Mouse (Mus musculus) T-helper 17 cell (primary cell): Measurements from ENCODE around the gene Crybb2.

Source experiments
- in situ Hi-C, 2 experiments: fragments of 300-600 bp; cut with MboI, MseI; formaldehyde crosslinking; loops; 1 replicate in 1 of 2; 2 replicates in 1 of 2; pipeline ENCODE4 v1.15.1; 2025; ENCODE audit warnings: high pct_unique_total_duplicates in 2 of 2

Gene Crybb2

GRCm38 (mm10) chr5:113091162-113091561 is 21.2 kb upstream of the Crybb2 start:
- in situ Hi-C loops = no loop called here

- in situ Hi-C loops = no loop called here
These were observed 20.8 kb upstream of the Crybb2 start for GRCm38 (mm10) chr5:113090750-113091149.

- in situ Hi-C loops = no loop called here
These were observed 20.3 kb upstream of the Crybb2 start for GRCm38 (mm10) chr5:113090077-113090690.

DNA sequence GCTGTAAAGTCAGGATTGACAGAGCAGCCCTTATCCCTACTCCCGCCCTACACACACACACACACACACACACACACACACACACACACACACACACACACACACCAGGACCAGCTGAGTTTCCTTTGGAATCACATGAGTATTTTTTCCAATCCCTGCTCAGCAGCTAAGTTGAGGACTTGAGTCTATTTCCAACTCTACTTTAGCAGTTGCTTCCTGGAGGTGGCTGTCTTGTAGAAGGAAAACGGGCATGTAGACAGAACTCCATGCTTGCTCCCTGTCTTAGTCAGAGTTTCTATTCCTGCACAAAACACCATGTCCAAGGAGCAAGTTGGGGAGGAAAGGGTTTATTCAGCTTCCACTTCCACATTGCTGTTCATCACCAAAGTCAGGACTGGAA is 17.5 kb upstream of the Crybb2 start:
- in situ Hi-C loops = no loop called here

GRCm38 (mm10) chr5:113086990-113087389 is 17.1 kb upstream of the Crybb2 start:
- in situ Hi-C loops = no loop called here

DNA sequence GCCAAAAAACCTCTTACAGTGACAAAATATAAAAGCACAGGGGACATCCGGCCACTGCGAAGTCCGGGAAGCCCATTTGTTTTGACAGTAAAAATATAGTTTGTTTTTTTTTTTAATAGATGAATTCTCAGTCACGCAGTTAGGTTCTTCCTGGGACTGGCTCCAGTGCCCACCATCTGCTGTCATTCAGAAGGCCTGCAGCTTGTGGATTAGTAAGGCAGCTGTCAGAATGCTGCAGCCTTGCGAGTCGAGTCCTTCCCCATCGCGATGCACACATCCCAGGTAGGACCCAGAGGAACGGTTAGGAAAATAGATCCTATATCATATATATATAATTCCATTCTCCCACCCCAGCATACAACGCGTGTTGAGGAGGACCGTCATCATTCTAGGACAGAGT is 16.5 kb upstream of the Crybb2 start:
- in situ Hi-C loops = no loop called here

GRCm38 (mm10) chr5:113085931-113086330 is 16.0 kb upstream of the Crybb2 start:
- in situ Hi-C loops = no loop called here

DNA sequence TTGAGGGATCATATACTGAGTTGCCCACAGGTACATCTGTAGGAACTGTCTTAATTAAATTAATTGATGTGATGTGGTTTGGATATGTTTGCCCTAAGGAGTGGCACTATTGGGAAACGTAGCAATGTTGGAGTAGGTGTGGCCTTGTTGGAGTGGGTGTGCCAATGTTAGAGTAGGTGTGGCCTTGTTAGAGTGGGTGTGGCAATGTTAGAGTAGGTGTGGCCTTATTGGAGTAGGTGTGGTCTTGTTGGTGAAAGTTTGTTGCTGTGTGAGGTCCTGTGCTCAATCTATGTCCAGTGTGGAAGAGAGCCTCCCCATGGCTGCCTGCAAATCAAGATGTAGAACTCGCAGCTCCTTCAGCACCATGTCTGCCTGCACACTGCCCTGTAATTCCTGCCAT is 14.4 kb upstream of the Crybb2 start:
- in situ Hi-C loops = no loop called here

- in situ Hi-C loops = no loop called here
These were observed 12.6 kb upstream of the Crybb2 start for GRCm38 (mm10) chr5:113082356-113083168.

DNA sequence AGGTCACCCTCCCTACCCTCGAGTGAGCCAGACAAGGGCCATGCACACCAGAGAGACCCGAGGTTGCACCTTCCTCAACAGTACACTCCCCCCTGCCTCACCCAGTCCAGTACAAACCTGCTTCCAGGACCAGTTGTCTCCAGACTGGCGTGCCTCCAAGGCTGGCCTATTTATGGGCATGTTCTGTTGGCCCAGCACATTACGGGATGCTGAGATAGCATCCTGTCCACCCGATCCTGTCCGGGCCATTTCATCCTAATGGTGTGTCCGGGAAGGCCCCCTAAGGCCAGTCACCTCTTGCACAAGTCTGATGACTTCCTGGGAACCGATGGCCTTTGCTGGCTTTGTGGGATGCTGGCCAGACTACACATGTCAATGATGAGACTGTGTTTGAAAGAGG is 11.5 kb upstream of the Crybb2 start, which contains the start of gene Crybb3:
TSS of gene Crybb3 (minus strand) at position 146 of the 400 bp plus-strand sequence.
- in situ Hi-C loops = no loop called here

- in situ Hi-C loops = no loop called here
These were observed 11.1 kb upstream of the Crybb2 start for GRCm38 (mm10) chr5:113081020-113081419.

GRCm38 (mm10) chr5:113079783-113080182 is 9.9 kb upstream of the Crybb2 start:
- in situ Hi-C loops = no loop called here

GRCm38 (mm10) chr5:113078686-113079085 is 8.8 kb upstream of the Crybb2 start:
- in situ Hi-C loops = no loop called here

DNA sequence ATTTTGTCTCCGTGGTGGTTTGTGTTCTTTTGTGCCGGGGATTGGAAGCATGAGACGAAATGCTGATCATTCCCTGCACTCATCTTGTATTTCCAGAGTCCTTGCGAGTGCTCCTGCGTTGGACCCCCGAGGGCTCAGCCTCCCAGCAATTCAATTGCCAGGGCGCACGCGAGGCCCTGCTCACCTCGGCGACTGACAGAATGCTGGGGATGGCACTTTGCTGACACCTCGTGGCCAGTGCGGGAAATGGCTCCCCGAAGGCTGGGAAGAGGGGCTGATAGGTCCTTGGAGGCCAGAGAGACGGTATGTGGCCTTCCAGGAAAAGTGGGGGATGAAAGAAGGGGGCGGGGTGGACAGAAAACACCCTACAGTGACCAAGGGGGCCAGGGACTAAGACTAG is 15.6 kb downstream of the Crybb2 start:
- in situ Hi-C loops = loop anchor here in 1 of 2 experiments (5.0 kb wide), 1 partner anchor 182 kb away; no protein-coding TSS in a partner anchor

- in situ Hi-C loops = loop anchor here in 1 of 2 experiments (5.0 kb wide), 1 partner anchor 178 kb away; no protein-coding TSS in a partner anchor
These were observed 19.2 kb downstream of the Crybb2 start for GRCm38 (mm10) chr5:113050581-113051185.

- in situ Hi-C loops = loop anchor here in 1 of 2 experiments (5.0 kb wide), 1 partner anchor 178 kb away; no protein-coding TSS in a partner anchor
These were observed 20.0 kb downstream of the Crybb2 start for GRCm38 (mm10) chr5:113049876-113050275.

GRCm38 (mm10) chr5:113045511-113046273 is 24.2 kb downstream of the Crybb2 start:
- in situ Hi-C loops = no loop called here

DNA sequence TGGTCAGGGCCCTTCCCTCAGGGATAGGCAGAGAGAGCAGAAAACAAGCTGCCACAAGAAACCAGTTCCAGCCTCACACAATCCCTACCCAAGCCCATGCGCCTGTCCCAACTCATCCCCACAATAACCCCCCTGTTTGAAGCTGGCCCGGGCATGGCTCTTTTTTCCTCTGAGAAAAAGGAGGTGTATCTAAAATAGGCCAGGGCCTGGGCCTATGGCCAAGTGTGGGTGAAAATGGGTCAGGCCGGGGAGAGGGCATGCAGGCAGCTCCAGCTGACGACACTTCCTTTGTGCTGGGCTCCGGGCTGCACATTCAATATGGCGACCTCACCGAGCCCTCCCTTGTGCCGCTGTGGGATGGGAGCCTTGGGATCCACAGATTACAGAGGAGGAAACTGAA is 26.4 kb downstream of the Crybb2 start:
- in situ Hi-C loops = no loop called here

DNA sequence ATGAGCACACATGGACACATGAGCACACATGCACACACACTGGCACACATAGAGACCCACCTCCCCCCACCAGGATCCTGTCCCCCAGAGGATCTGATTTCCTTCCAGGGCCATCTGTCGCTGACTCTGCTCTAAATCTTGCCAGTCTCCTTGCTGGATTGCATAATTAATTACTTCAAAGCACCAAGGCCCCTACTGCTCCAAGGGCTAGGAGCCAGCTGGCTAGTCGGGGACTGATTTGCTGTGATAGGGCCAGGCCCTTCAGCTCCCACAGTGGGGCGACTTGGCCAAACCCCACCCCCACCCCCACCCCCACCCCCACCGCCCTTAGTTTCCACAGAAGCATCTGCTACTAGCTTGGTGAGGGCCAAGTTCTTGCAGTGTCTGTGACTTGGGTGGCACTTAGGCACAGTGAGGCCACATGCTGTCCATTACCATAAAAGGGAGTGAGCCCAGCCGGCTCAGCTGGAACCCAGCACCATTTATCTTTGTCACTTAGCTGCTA is 28.3 kb downstream of the Crybb2 start:
- in situ Hi-C loops = no loop called here

DNA sequence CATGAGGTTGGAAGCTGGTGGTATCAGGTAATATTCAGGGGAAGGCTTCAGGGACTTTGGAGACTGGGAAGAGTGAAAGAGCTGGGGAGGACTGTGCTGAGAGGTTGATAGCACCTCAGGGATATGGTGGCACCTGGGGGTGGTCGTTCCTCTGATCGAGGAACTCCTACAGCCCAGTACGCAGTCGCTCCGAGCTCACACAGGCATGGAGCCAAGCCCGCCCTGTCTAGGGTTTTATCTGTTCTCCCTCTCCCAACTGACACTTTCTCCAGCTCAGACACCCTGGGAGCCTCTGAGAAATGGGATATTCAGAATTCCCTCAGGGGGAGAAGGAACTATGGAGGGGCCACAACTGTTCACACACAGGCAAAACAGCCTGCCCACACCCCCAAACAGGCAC is 29.1 kb downstream of the Crybb2 start:
- in situ Hi-C loops = no loop called here

DNA sequence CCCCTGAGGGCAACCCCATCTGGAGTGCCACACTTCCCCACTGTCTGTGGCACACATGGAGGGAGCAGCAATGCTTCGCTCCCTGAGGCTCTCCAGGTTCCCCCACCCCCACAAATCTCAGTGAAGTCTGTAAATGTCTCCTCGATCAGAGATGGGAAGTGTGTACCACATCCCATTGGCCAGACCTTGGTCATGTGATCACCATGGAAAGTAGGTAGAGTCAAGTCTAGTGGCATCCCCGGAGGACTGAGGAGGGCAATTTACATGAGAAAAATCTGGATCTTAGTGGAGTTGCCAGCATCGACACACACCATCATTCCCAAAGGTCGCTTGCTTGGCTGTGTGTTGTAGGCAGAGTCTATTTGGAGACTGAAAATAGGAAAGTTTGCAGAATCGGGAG is 31.3 kb downstream of the Crybb2 start:
- in situ Hi-C loops = no loop called here
